Mouse (Mus musculus) common myeloid progenitor, adult 5-6 weeks (primary cell): ENCODE measurements around the gene Fam110a. TPM values are rescaled to one million over a fixed set of nuclear protein-coding genes. Genes with fewer than 3 reads are reported as not detected.
A peak's percentile ranks its signal among the peaks of the same experiment; 100 is the strongest.
"Not testable (repeated sequence)": the region's sequence is repeated elsewhere in the genome, so short reads cannot be mapped to it uniquely, and the experiment has no call there.

Source experiments
- ATAC-seq: replicated peaks from 2 replicates; pipeline ENCODE4 v1.8.0; 2016; ENCODE audit warnings: low read depth, mild to moderate bottlenecking, moderate TSS enrichment, inconsistent platforms; ENCODE audit not compliant: poor library complexity, severe bottlenecking
- total RNA-seq: library from RNA; stranded (forward); fragments of 200-1000, 187-1606 nt; gene quantifications from 2 replicates; pipeline ENCODE4 v1.2.3, GENCODE M21; 2017

Fam110a gene
- total RNA-seq, 1 experiment from 2014 or later = 3.4 TPM

GRCm38 (mm10) chr2:151997776-151998504, 17.9 kb upstream of the Fam110a start:
- ATAC-seq = no peak

DNA sequence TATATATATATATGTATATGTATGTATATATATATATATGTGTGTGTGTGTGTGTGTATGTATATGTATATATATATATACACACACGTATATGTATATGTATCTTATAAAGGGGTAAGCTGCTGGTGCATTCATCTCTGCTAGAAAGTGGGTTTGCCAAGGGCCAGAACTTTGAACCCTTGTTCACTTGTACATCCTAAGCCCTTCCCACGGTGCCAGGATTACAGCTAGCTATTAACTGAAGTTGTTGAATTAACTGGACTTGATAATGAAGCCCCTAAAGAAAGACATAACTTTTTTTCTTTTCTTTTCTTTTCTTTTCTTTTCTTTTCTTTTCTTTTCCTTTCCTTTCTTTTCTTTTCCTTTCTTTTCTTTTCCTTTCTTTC, 17.2 kb upstream of the Fam110a start:
- ATAC-seq = not testable (repeated sequence)

DNA sequence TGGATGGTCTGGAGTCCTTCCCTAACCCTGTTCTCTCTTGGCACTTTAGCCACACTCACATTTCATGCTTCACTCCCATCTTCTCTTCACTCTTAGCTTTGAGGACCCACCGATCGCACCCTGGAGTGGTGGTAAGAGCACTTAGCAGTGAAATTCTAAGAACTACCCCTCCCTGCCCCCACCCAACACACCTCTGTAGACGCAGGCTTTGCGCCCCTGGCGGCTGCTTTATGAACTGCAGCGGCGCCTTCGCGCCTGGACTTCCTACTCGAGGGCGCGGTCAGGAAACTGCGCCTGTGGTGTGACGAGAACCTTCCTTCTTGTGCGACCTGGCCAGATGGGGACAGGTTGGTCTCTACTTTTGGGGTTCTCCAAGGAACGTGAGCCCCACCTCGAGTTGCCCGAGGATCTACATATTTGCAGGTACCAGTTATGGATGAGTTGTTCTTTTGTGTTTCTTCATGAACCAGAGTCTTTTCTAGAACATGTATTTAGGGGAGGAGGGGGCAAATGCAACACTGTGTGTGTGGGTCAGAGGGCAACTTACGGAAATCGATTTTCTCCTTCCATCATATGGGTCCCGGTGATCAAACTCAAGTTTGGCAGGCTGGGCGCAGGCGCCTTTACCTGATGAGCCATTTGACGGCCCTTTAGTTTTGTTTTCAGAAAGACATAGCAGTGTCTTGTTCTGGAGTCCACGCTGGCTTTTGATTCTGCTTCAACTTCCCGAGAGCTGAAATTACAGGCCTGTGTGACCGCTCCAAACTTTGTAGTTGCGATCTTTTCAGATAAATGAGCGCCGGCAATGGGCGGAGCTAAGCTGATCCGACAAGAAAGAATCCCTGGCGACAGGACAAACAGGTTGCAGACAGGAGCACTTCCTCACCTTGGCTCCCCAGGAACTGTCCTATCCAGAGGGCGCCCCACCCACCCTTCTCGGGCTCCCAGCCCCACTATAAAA, 16.5 kb upstream of the Fam110a start, which contains the start of gene Slc52a3:
TSS of gene Slc52a3 (plus strand) at position 283 of the 961 bp plus-strand sequence.
- peak; percentile 55 for ATAC-seq

- ATAC-seq = peak; percentile 74
These were observed 14.5 kb upstream of the Fam110a start for GRCm38 (mm10) chr2:151994350-151995122.

DNA sequence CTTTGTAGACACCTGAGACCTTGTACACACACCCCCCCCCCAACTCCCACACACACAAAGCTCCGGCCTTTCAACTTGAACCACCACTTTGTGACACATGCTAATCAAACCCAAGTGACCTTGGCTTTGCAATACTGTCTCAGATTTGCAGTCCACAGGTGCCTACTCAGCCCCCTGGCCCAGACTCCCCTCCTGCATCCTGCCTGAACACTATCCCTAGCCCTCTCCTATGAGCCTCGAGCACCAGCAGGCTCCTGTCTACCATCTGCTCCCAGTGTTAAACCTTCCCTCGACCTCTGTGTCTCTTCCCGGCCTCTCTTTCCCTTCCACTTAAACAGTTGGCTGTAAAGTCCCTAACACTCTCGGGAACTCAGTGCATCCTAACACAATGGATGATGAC, 11.4 kb upstream of the Fam110a start:
- ATAC-seq = no peak

DNA sequence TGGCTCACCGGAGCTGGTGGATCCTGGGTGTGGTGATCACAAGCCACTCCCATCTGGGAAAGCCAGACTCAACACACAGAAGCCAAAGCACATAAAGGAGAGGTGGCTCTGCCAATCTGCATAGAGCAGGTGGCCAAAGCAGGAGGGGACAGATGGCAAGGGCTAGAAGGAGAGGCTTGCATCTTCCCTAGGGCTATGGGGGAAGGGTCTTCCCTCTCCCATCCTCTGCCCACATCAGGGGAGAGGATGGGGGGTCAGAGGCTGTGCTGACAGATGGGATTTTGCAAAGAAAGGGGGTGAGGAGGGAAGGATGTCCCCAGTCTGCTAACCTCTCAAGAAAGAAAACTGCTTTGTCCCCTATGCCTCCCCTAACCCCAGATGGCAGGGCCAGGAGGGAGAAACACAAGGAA, 11.0 kb upstream of the Fam110a start:
- ATAC-seq = no peak

DNA sequence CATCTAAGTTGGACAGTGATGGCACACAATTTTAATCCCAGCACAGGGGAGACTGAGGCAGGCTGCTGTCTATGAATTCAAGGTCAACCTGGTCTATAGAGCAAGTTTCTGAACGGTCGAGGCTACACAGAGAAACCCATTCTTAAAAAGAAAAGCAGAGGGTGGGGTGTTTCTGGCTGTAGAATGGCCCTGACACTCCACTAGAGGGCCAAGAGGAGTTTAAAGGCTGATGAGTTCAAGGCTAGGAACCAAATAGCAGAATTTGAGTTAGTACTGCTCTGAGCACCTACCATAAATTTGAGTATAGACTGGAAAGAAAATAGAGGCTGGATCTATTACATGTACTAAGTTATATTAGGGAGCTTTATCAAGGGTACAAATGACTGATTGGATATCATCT, 9.0 kb upstream of the Fam110a start:
- ATAC-seq = peak; percentile 48; the same call in 1 of the 2 replicates

- ATAC-seq = no peak
These were observed 6.9 kb upstream of the Fam110a start for GRCm38 (mm10) chr2:151986958-151987357.

DNA sequence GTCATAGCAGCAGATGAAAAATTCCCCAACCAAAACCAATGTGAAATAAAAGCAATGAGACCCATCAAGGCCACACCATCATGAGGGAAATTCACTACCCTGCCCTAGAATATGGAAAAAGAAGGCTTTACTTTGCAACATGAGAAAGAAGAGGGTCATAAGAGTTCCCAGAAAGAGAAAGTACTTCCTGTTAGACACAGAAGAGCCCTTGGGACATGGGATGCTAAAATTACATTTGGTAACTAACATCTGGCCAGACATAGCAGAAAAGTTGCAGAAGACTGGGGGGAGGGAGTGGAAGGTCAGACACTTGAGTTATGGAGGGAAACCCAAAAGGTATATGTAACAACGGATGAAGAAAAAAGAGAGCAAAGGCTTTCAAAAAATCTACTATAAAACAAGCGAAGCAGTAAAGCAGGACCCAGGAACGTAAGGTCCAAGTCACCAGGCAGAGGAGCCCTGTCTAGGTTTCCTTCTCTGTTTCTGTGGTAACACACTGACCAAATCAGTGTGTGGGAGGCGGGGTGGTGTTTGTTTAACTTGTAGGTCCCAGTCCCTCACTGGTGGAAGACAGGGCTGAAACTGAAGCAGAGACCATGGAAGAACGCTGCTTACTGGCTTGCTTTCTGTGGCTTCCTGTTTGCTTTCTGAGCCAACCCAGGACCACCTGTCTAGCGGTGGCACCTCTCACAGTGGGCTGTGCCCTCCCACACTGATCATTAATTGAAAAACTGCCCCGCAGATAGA, 5.6 kb upstream of the Fam110a start:
- peak; percentile 52 for ATAC-seq

- ATAC-seq = no peak
These were observed 4.0 kb upstream of the Fam110a start for GRCm38 (mm10) chr2:151984019-151984418.

DNA sequence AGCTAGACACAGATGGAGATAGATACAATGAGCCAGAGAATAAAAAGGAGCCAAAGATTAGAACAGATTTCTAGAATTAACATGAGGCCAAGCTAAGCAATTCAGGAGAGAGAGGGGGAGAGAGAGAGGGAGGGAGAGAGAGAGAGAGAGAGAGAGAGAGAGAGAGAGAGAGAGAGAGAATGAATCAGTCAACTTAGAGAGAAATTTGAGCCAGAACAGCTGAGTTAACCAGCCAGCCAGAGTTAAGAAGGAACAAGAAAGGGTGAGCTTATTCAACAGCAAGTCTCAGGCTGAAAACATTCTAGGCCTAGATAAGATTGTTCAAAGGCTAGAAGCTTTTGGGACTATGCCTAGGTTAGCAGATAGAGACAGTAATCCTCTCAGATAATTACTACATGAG, 2.5 kb upstream of the Fam110a start:
- ATAC-seq = no peak

- ATAC-seq = peak; percentile 20; the same call in 1 of the 2 replicates
These were observed 1.2 kb upstream of the Fam110a start for GRCm38 (mm10) chr2:151981268-151981667.

- ATAC-seq = 0 out of 2 replicates have a peak, but pooled peaks have one; percentile 1
These were observed 305 bp upstream of the Fam110a start for GRCm38 (mm10) chr2:151980355-151980693.

DNA sequence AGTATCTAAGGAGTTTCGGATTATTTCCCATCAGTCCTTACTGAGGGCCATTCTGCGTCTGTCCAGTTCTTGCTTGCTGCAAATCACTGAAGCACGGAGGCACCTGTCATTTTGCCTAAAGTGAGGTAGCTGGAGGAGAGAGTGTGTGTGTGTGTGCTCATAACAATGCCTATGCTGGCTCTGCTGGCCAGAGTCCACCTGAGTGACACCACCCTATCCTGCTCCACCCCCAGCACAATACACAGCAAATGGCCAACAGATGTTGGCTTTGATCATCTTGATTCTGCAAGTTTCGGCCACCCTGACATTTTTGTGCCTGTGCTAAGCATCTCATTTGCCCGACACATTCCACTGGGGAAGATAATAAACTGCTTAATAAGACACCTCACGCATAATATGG, 1.5 kb downstream of the Fam110a start:
- ATAC-seq = no peak

GRCm38 (mm10) chr2:151977689-151978440, 2.2 kb downstream of the Fam110a start:
- no peak for ATAC-seq

DNA sequence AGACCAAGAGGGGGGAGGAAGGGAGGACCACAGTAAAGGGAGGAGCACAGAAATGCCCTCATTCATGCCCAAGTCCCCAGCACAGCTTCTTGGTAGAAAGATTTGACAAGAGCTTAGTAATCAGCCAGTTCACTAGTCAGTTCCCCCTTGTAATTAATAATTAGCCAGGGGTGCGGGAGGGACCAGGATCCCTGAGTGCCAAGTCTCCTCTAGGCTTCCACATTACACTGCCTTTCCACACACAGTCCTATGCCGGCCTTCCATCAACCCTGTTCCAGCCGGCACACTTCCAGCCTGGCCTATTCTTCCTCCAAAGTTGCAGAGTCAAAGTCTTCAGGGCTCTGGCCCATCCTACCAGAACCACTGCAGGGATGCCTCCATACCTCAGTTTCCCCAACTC, 4.0 kb downstream of the Fam110a start:
- ATAC-seq = no peak

GRCm38 (mm10) chr2:151975295-151975694, 4.7 kb downstream of the Fam110a start:
- ATAC-seq = no peak

GRCm38 (mm10) chr2:151973595-151974562, 6.1 kb downstream of the Fam110a start:
- peak; percentile 30 for ATAC-seq
